Mouse (Mus musculus) limb, embryonic 11.5 days (tissue): ENCODE data around the gene Deaf1. TPM values are rescaled to one million over a fixed set of nuclear protein-coding genes. Genes with fewer than 3 reads are reported as not detected.
A peak's percentile ranks its signal among the peaks of the same experiment; 100 is the strongest.

ENCODE experiments used
- ATAC-seq: fragments of 200-750 bp; cut with Nextera tagmentation; 2 replicates; pipeline ENCODE4 v1.8.0; 2017; ENCODE audit warnings: low read depth; ENCODE audit not compliant: insufficient number of reproducible peaks, low FRiP score, low TSS enrichment
- DNase-seq: peaks from one replicate; pipeline ENCODE4 v3.0.0-alpha.2; 2015; ENCODE audit warnings: low spot score
- H3K27ac ChIP-seq: fragments of 300-500 bp; sonication (generic); replicated peaks from 2 replicates; pipeline ENCODE4 v1.5.1; 2014; ENCODE audit warnings: low read depth, mild to moderate bottlenecking, low read length
- H3K27me3 ChIP-seq: fragments of 300-500 bp; sonication (generic); 2 replicates; pipeline ENCODE4 v1.6.1; 2014; ENCODE audit warnings: mild to moderate bottlenecking, low read length, mixed read lengths; ENCODE audit not compliant: control insufficient read depth, insufficient read depth
- H3K36me3 ChIP-seq: fragments of 300-500 bp; sonication (generic); 2 replicates; pipeline ENCODE4 v1.6.1; 2014; ENCODE audit warnings: mild to moderate bottlenecking, low read length, moderate library complexity, mixed read lengths; ENCODE audit not compliant: control insufficient read depth, insufficient read depth
- H3K4me1 ChIP-seq: fragments of 300-500 bp; sonication (generic); 2 replicates; pipeline ENCODE4 v1.6.1; 2014; ENCODE audit warnings: low read length, mixed read lengths; ENCODE audit not compliant: control insufficient read depth, insufficient read depth
- H3K4me2 ChIP-seq: fragments of 300-500 bp; sonication (generic); 2 replicates; pipeline ENCODE4 v1.6.1; 2014; ENCODE audit warnings: low read depth, mild to moderate bottlenecking, moderate library complexity; ENCODE audit not compliant: severe bottlenecking
- H3K4me3 ChIP-seq: fragments of 300-500 bp; sonication (generic); 2 replicates; pipeline ENCODE4 v1.5.1; 2014; ENCODE audit warnings: low read depth, low read length
- H3K9ac ChIP-seq: fragments of 300-500 bp; sonication (generic); 2 replicates; pipeline ENCODE4 v1.6.1; 2014; ENCODE audit warnings: mild to moderate bottlenecking, low read length
- H3K9me3 ChIP-seq: fragments of 300-500 bp; sonication (generic); 2 replicates; pipeline ENCODE4 v1.6.1; 2016; ENCODE audit warnings: low read length; ENCODE audit not compliant: control insufficient read depth
- WGBS: fragments of 180-500 bp; shearing (Covaris S2); extraction: QIAGEN DNeasy Blood & Tissue Kit; methylation state at CpG from one replicate; pipeline ENCODE4 v1.1.7; 2014; 5-methylcytosine and 5-hydroxymethylcytosine counted together
- polyA plus RNA-seq: library from polyadenylated mRNA; unstranded; fragments of >200 nt; fragmentation: Nextera tagmentation; extraction: Ambion mirVana; gene quantifications from 2 replicates; pipeline ENCODE4 v1.2.1, GENCODE M21; 2014

The Deaf1 gene
- polyA plus RNA-seq, 1 experiment from 2014 or later = 59.3 TPM

DNA sequence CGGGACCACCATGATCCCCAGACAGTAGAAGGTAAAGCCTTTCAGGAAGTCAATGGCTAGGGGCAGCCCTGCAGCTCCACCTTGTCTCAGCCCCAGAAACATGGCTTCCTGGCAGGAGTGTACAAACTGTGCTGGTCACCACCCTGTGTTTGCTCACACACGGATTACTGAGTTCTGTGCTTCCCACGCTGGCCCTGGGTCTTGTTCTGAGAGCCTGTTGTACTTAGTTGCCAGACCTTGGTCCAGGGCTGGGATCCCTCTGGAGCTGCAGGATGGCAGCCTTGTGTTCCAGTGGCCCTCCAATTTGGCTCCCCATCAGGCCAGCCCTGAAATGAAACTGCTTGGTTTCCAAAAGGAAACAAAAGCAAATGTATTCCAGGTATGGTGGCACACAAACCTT lies 8.8 kb upstream of the Deaf1 start:
- WGBS = 91% methylated on average over 3 of the region's 3 CpGs
- Histone ChIP-seq H3K27ac (no peak overlapping the region), H3K9ac (no peak overlapping the region), H3K36me3 (peaks cover 4% of the 10 kb centered on the region; the same call in 1 of the 2 replicates), H3K4me3 (no peak overlapping the region), H3K4me1 (no peaks in the 10 kb centered on the region), H3K27me3 (0 out of 2 replicates have a peak, but pooled peaks cover 2% of the 10 kb centered on the region), H3K4me2 (no peak overlapping the region), H3K9me3 (no peaks in the 10 kb centered on the region)
- ATAC-seq (no peak), DNase-seq (no peak)

DNA sequence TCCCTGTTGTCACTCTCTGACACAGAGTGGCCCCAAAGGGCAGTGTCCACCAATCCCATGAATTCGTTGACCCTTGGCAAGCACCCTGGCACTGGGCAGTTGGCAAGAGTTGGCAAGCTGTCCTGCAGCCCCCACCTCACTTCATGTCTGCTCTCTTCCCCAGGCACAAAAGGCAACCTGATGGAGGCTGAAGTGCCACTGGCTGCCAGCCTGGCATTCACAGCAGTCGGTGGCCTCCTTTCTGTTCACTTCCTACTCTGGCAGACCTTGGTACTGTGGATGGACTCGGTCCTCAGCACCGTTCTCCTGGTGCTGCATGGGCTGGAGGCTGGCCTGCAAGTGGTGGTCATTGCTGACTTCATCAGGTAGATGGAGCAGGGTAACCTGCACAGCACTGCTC lies 8.2 kb upstream of the Deaf1 start:
- no peak overlapping the region for H3K27ac ChIP-seq
- H3K9ac ChIP-seq = no peak overlapping the region
- DNase-seq = no peak
- no peak overlapping the region for H3K4me3 ChIP-seq
- no peaks in the 10 kb centered on the region for H3K9me3 ChIP-seq
- peaks cover 4% of the 10 kb centered on the region; the same call in 1 of the 2 replicates for H3K36me3 ChIP-seq
- no peak for ATAC-seq
- H3K4me2 ChIP-seq = no peak overlapping the region
- 0 out of 2 replicates have a peak, but pooled peaks cover 2% of the 10 kb centered on the region for H3K27me3 ChIP-seq
- 89% methylated on average over 4 of the region's 4 CpGs for WGBS
- H3K4me1 ChIP-seq = no peaks in the 10 kb centered on the region

DNA sequence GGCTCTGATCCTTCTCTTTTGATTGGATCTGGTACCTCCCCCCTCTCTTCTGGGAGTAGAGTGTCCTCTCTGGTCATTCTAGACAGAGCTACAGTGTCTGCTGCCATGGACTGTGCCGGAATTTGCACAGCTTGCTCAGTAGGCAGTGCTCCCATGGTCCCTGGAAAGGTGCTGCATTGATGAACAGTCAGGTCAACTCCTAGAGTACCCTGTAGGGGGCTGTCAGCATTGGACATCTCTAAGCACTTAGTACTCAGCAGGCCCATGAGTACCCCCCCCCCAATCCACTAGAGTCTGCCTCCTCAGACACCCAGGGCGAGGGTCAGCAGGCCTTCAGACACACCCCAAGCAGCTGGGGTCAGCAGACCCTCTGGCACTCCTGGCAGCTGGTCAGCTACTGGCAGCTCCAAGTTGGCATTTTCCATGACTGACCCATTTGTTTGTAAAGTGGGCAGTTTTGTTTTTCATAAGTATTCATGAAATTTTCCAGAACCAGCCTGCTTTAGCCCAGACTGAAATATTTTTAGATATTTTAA lies 7.6 kb upstream of the Deaf1 start:
- DNase-seq (no peak), ATAC-seq (no peak)
- WGBS = 79% methylated on average over 2 of the region's 2 CpGs
- Histone ChIP-seq H3K27ac (no peak overlapping the region), H3K4me2 (no peak overlapping the region), H3K9me3 (no peaks in the 10 kb centered on the region), H3K27me3 (0 out of 2 replicates have a peak, but pooled peaks cover 2% of the 10 kb centered on the region), H3K36me3 (peaks cover 4% of the 10 kb centered on the region; the same call in 1 of the 2 replicates), H3K9ac (no peak overlapping the region), H3K4me1 (no peaks in the 10 kb centered on the region), H3K4me3 (no peak overlapping the region)

DNA sequence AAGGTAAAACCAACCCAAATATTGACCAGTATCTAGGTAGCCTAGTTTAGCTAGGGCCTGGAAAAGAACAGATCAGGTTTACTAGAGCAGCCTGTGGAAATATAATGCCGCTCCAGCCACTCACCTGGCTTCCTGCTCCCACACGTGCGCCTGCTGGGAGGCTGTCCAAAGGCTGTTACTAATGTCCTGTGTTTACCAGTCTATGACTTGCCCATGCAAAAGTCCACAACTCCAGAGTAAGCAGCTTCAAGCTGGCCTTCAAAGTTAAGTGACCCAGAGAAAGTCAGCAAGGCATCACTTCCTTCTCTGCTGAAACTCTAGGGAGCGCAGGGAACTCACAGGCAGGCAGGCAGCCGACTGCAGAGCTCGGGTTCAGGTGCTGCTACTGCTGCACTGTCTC lies 4.5 kb upstream of the Deaf1 start:
- H3K9ac ChIP-seq = no peak overlapping the region
- no peak overlapping the region for H3K4me2 ChIP-seq
- no peaks in the 10 kb centered on the region for H3K9me3 ChIP-seq
- H3K4me3 ChIP-seq = no peak overlapping the region
- 84% methylated on average over 6 of the region's 6 CpGs for WGBS
- H3K36me3 ChIP-seq = peaks cover 4% of the 10 kb centered on the region; the same call in 1 of the 2 replicates
- H3K27me3 ChIP-seq = no peaks in the 10 kb centered on the region
- ATAC-seq (no peak), DNase-seq (no peak)
- H3K4me1 ChIP-seq = peaks cover under 1% of the 10 kb centered on the region
- H3K27ac ChIP-seq = no peak overlapping the region

DNA sequence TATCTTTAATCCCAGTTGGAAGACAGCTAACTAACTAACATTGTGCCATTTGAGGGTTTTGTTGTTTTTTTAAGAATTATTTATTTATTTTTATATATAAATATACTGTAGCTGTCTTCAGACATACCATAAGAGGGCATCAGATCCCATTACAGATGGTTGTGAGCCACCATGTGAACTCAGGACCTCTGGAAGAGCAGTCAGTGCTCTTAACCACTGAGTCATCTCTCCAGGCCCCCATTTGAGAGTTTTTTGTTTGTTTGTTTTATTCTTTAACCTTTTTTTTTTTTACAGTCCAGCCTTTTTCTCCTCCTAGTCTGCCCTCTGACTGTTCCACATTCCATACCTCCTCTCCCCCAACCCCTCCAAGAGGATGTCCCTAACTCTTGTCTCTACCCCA lies 3.2 kb upstream of the Deaf1 start:
- Histone ChIP-seq H3K4me2 (no peak overlapping the region), H3K4me3 (no peak overlapping the region)

DNA sequence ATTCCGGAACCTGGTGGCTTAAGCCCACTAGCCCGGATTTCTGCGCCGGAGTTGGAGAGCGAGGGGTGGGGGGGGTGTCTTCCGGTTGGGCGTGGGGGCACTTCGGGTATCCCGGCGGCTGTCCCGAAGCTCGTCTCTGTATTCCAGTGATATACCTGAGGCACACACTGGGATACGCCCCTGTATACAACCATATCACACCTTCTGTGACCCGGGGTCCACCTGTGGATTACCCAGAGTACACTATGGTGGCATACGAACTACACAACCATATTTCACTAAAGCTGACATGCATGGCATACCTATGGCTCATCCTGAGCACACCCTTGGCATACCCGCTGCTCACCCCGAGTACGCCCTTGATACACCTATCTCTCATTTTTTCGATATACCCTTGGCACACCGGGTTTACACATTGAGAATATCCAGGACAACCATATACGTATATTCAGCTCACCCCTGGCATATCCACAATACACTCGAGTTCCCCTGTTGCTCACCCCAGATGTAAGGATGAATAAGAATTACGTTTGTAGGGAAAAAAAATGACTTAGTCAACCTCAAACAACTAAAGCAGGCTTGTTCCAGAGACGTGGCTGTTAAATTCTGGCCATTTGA lies 992 bp upstream of the Deaf1 start:
- Histone ChIP-seq H3K4me3 (peak overlapping the region; percentile 60), H3K4me2 (peak overlapping the region; percentile 47), H3K27me3 (no peaks in the 10 kb centered on the region), H3K9ac (peak overlapping the region; percentile 93), H3K36me3 (peaks cover 2% of the 10 kb centered on the region; the same call in 1 of the 2 replicates), H3K4me1 (peaks cover 12% of the 10 kb centered on the region), H3K9me3 (no peaks in the 10 kb centered on the region), H3K27ac (peak overlapping the region; percentile 96)
- WGBS = 19% methylated on average over 24 of the region's 24 CpGs
- ATAC-seq (peak; percentile 33), DNase-seq (no peak)

More for the DNA sequence above, 3.2 kb upstream of the Deaf1 start:
- Histone ChIP-seq H3K27me3 (no peaks in the 10 kb centered on the region), H3K9me3 (no peaks in the 10 kb centered on the region), H3K4me1 (peaks cover 12% of the 10 kb centered on the region), H3K27ac (no peak overlapping the region), H3K9ac (no peak overlapping the region), H3K36me3 (peaks cover 4% of the 10 kb centered on the region; the same call in 1 of the 2 replicates)
- DNase-seq (no peak), ATAC-seq (no peak)

DNA sequence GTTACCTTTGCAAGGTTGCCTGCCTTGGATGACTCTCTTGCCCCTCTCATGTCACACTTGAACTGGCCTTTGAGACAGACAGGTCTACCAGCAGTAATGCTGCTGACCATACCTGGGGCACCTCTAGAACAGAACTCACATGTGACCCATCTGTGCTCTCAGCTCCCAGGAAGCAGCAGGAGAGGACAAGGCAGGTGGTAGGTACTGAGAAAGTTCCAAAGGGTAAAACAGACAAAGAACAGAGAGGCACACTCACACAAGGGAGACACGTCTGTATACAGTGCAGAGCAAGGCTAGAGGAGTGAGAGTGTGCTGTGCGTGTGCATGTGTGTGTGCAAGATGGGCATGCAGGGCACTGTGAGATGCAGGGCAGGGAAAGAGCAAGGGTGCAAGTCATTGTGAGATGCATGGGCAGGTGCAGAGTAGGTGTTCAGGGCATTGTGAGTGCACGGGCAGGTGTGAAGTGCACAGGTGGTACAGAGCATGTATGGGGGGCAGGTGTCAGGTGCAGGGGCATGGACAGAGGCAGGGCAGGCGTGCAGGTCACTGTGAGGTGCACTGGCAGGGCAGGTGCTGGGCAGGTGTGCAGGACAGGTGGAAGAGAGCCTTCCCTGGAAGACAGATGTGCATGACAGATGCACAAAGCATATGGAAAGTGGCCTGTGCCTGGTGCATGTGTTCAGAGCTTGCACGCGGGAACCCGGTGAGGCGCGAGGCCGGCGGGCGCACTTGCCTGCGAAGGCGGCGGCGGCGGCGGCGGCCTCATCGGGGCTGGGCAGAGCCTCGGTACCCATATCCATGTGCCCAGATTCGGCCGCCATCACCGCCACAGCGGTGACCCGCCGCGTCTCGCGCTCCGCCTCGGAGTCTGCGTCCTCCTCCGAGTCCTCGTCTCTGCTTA lies 694 bp downstream of the Deaf1 start:
- WGBS = 6% methylated on average over 35 of the region's 35 CpGs
- DNase-seq (peak; percentile 72), ATAC-seq (peak; percentile 19)
- peaks cover 8% of the 10 kb centered on the region; the same call in 1 of the 2 replicates for H3K36me3 ChIP-seq
- H3K9me3 ChIP-seq = no peaks in the 10 kb centered on the region
- peak overlapping the region; percentile 96 for H3K27ac ChIP-seq
- peak overlapping the region; percentile 93 for H3K9ac ChIP-seq
- peak overlapping the region; percentile 60 for H3K4me3 ChIP-seq
- H3K4me1 ChIP-seq = peaks cover 12% of the 10 kb centered on the region
- peak overlapping the region; percentile 96 for H3K4me2 ChIP-seq
- no peaks in the 10 kb centered on the region for H3K27me3 ChIP-seq

DNA sequence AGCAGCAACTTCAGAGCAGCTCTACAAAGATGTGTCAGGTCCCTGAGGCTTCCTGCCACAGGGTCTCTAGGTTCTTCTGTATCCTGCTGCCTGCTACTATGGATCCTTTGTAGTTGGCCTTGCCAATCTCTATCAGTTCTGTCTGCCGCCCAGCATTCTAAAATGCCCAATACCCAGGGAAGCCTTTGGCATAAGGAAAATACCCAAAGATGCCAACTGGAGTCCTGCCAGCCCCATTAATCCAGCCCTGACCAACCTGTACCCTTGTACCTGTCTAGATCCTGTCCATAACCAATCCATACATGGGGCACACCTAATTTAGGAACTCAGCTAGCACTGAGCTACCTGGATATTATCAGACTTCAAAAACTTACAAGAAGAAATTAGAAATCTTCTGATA lies 2.8 kb downstream of the Deaf1 start:
- H3K4me2 ChIP-seq = no peak overlapping the region
- no peaks in the 10 kb centered on the region for H3K9me3 ChIP-seq
- H3K27me3 ChIP-seq = no peaks in the 10 kb centered on the region
- no peak overlapping the region for H3K9ac ChIP-seq
- DNase-seq (no peak), ATAC-seq (no peak)
- peaks cover 20% of the 10 kb centered on the region for H3K36me3 ChIP-seq
- no peak overlapping the region for H3K27ac ChIP-seq
- H3K4me1 ChIP-seq = peaks cover 12% of the 10 kb centered on the region
- no peak overlapping the region for H3K4me3 ChIP-seq
- 83% methylated on average over 1 of the region's 1 CpGs for WGBS
